Mouse (Mus musculus) bone marrow, adult 2 months (tissue): ENCODE data around the gene Olfr328.

ENCODE experiments used
- CTCF ChIP-seq: fragments of 200-500 bp; IDR thresholded peaks from 2 replicates; pipeline ENCODE4 v1.5.1; 2011; ENCODE audit warnings: low read length, control low read depth; ENCODE audit not compliant: control insufficient read depth, insufficient read depth
- POLR2A ChIP-seq: fragments of 200-500 bp; IDR thresholded peaks from 2 replicates; pipeline ENCODE4 v1.6.1; 2011; ENCODE audit warnings: low read depth, mild to moderate bottlenecking, control low read depth, low read length, borderline replicate concordance; ENCODE audit not compliant: control insufficient read depth

GRCm38 (mm10) chr11:58597837-58598236, 42.4 kb upstream of the Olfr328 start:
- TF ChIP-seq CTCF (no peak), POLR2A (no peak)
